Mouse (Mus musculus) liver, embryonic 16.5 days (tissue): ENCODE results near the gene AL732309.1. TPM values are rescaled to one million over a fixed set of nuclear protein-coding genes. Genes with fewer than 3 reads are reported as not detected.

Experiments used
- ATAC-seq: fragments of 200-750 bp; cut with Nextera tagmentation; 2 replicates; pipeline ENCODE4 v1.8.0; 2017; ENCODE audit warnings: low read depth, mild to moderate bottlenecking, moderate number of reproducible peaks, moderate library complexity
- H3K27ac ChIP-seq: fragments of 300-500 bp; sonication (generic); 2 replicates; pipeline ENCODE4 v1.5.1; 2014; ENCODE audit warnings: mild to moderate bottlenecking, low read length
- H3K27me3 ChIP-seq: fragments of 300-500 bp; sonication (generic); 2 replicates; pipeline ENCODE4 v1.6.1; 2014; ENCODE audit warnings: low read depth, low read length, mixed read lengths; ENCODE audit not compliant: control insufficient read depth, insufficient read depth
- H3K36me3 ChIP-seq: fragments of 300-500 bp; sonication (generic); 2 replicates; pipeline ENCODE4 v1.6.1; 2014; ENCODE audit warnings: mild to moderate bottlenecking; ENCODE audit not compliant: control insufficient read depth, insufficient read depth
- H3K4me1 ChIP-seq: fragments of 300-500 bp; sonication (generic); 2 replicates; pipeline ENCODE4 v1.6.1; 2014; ENCODE audit warnings: low read depth, low read length, mixed read lengths; ENCODE audit not compliant: control insufficient read depth
- H3K4me2 ChIP-seq: fragments of 300-500 bp; sonication (generic); 2 replicates; pipeline ENCODE4 v1.6.1; 2014; ENCODE audit warnings: low read depth, low read length, mixed read lengths
- H3K4me3 ChIP-seq: fragments of 300-500 bp; sonication (generic); 2 replicates; pipeline ENCODE4 v1.5.1; 2014; ENCODE audit warnings: low read depth, mild to moderate bottlenecking, low read length
- H3K9ac ChIP-seq: fragments of 300-500 bp; sonication (generic); 2 replicates; pipeline ENCODE4 v1.6.1; 2014; ENCODE audit warnings: low read depth, low read length
- H3K9me3 ChIP-seq: fragments of 300-500 bp; sonication (generic); replicated peaks from 2 replicates; pipeline ENCODE4 v1.6.1; 2016; ENCODE audit warnings: low read length; ENCODE audit not compliant: control insufficient read depth
- WGBS: fragments of 180-500 bp; shearing (Covaris S2); extraction: QIAGEN DNeasy Blood & Tissue Kit; methylation state at CpG from one replicate; pipeline ENCODE4 v1.1.7; 2014; ENCODE audit not compliant: insufficient replicate concordance; 5-methylcytosine and 5-hydroxymethylcytosine counted together
- polyA plus RNA-seq: library from polyadenylated mRNA; unstranded; fragments of >200 nt; fragmentation: Nextera tagmentation; extraction: Ambion mirVana; gene quantifications from 2 replicates; pipeline ENCODE4 v1.2.1, GENCODE M21; 2015

AL732309.1 gene
- polyA plus RNA-seq, 1 experiment from 2014 or later = 1.8 TPM

- H3K9me3 ChIP-seq = no peaks in the 10 kb centered on the region
- 84% methylated on average over 4 of the region's 4 CpGs for WGBS
Measured at GRCm38 (mm10) chr2:25227406-25227805, 19.3 kb downstream of the AL732309.1 start.

GRCm38 (mm10) chr2:25226864-25227263, 19.8 kb downstream of the AL732309.1 start:
- Histone ChIP-seq H3K4me1 (peaks cover 23% of the 10 kb centered on the region), H3K9ac (no peak overlapping the region; the same call in 1 of the 2 replicates), H3K4me3 (no peak overlapping the region), H3K36me3 (peaks cover 12% of the 10 kb centered on the region), H3K27ac (no peak overlapping the region; the same call in 1 of the 2 replicates), H3K27me3 (no peaks in the 10 kb centered on the region), H3K4me2 (no peak overlapping the region), H3K9me3 (no peaks in the 10 kb centered on the region)
- 85% methylated on average over 5 of the region's 5 CpGs for WGBS
- no peak for ATAC-seq

More at GRCm38 (mm10) chr2:25227406-25227805, 19.3 kb downstream of the AL732309.1 start:
- H3K27me3 ChIP-seq = no peaks in the 10 kb centered on the region
- H3K36me3 ChIP-seq = peaks cover 8% of the 10 kb centered on the region; the same call in 1 of the 2 replicates
- no peak overlapping the region for H3K27ac ChIP-seq
- no peak overlapping the region for H3K4me2 ChIP-seq
- H3K4me1 ChIP-seq = peaks cover 22% of the 10 kb centered on the region
- H3K4me3 ChIP-seq = no peak overlapping the region
- H3K9ac ChIP-seq = no peak overlapping the region
- no peak for ATAC-seq

DNA sequence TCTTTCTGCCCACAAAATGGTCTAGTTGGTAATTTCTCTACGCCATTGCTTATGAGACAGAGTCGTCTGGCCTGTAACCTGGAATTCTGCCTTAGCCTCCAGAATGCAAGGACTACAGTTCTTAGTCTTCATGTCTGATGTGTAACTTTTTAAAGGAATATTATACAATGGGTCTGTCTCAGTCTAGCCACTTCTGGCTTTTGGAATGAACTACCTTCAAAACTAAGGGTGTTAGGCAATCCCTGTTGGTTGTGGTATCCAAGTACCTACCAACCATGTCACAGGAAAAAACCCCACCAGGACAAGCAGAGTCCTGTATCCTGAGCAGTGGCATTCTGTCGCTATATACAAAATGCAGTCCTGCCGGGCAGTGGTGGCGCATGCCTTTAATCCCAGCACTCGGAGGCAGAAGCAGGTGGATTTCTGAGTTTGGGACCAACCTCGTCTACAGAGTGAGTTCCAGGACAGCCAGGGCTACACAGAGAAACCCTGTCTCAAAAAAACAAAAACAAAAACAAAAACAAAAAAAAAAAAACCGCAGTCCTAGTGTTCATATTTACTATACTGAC, 20.8 kb downstream of the AL732309.1 start:
- peak overlapping the region; percentile 73 for H3K4me2 ChIP-seq
- 80% methylated on average over 8 of the region's 8 CpGs for WGBS
- H3K36me3 ChIP-seq = peaks cover 18% of the 10 kb centered on the region
- no peak for ATAC-seq
- H3K4me3 ChIP-seq = peak overlapping the region; percentile 78
- H3K9me3 ChIP-seq = no peaks in the 10 kb centered on the region
- H3K27ac ChIP-seq = peak overlapping the region; percentile 99
- no peaks in the 10 kb centered on the region for H3K27me3 ChIP-seq
- peak overlapping the region; percentile 83 for H3K9ac ChIP-seq
- H3K4me1 ChIP-seq = peaks cover 29% of the 10 kb centered on the region

- H3K9ac ChIP-seq = peak overlapping the region; percentile 83
- H3K4me3 ChIP-seq = peak overlapping the region; percentile 81
- H3K4me1 ChIP-seq = peaks cover 29% of the 10 kb centered on the region
- H3K27ac ChIP-seq = peak overlapping the region; percentile 99
- WGBS = 2% methylated on average over 41 of the region's 41 CpGs
- ATAC-seq = peak; percentile 89
- H3K36me3 ChIP-seq = peaks cover 18% of the 10 kb centered on the region
- H3K9me3 ChIP-seq = no peaks in the 10 kb centered on the region
- no peaks in the 10 kb centered on the region for H3K27me3 ChIP-seq
- H3K4me2 ChIP-seq = peak overlapping the region; percentile 73
Measured at GRCm38 (mm10) chr2:25224766-25225752, 21.6 kb downstream of the AL732309.1 start.

DNA sequence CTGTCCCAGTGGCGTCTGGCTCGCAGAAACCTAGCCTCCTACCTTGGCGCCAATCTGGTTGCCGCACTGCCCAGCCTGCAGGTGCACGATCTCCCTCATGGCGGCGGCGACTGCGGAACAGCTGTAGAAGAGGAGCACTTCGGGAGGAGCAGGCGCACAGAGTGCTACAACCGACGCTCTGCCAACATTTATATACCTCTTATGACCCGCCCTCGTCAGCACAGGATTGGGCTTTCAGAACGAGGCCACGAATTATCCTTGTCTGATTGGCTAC, 22.2 kb downstream of the AL732309.1 start, which contains the start of gene Tubb4b:
Gene Tubb4b (minus strand): TSS at position 211 of the 274 bp plus-strand sequence.
- peaks cover 18% of the 10 kb centered on the region for H3K36me3 ChIP-seq
- H3K4me3 ChIP-seq = peak within 1 kb of the TSS; percentile 81
- peaks cover 29% of the 10 kb centered on the region for H3K4me1 ChIP-seq
- peak within 1 kb of the TSS; percentile 100 for H3K27ac ChIP-seq
- WGBS = 0% methylated on average over 17 of the region's 17 CpGs
- no peaks in the 10 kb centered on the region for H3K9me3 ChIP-seq
- H3K9ac ChIP-seq = peak within 1 kb of the TSS; percentile 93
- no peak for ATAC-seq
- no peaks in the 10 kb centered on the region for H3K27me3 ChIP-seq
- H3K4me2 ChIP-seq = peak within 1 kb of the TSS; percentile 73

GRCm38 (mm10) chr2:25223681-25224491, 22.8 kb downstream of the AL732309.1 start:
- H3K4me1 ChIP-seq = peaks cover 27% of the 10 kb centered on the region
- H3K4me2 ChIP-seq = peak overlapping the region; percentile 71
- H3K9ac ChIP-seq = peak overlapping the region; percentile 93
- peaks cover 18% of the 10 kb centered on the region for H3K36me3 ChIP-seq
- H3K27me3 ChIP-seq = no peaks in the 10 kb centered on the region
- ATAC-seq = peak; percentile 75
- H3K27ac ChIP-seq = peak overlapping the region; percentile 100
- H3K4me3 ChIP-seq = peak overlapping the region; percentile 81
- H3K9me3 ChIP-seq = no peaks in the 10 kb centered on the region
- under 1% methylated on average over 52 of the region's 53 CpGs for WGBS

GRCm38 (mm10) chr2:25221331-25221772, 25.3 kb downstream of the AL732309.1 start:
- Histone ChIP-seq H3K9ac (no peak overlapping the region), H3K9me3 (no peaks in the 10 kb centered on the region), H3K4me1 (peaks cover 18% of the 10 kb centered on the region), H3K27ac (no peak overlapping the region), H3K4me2 (no peak overlapping the region), H3K27me3 (no peaks in the 10 kb centered on the region), H3K36me3 (peaks cover 18% of the 10 kb centered on the region), H3K4me3 (peak overlapping the region; percentile 10; the same call in 1 of the 2 replicates)
- 67% methylated on average over 5 of the region's 5 CpGs for WGBS
- ATAC-seq = no peak

- ATAC-seq = no peak
- peaks cover 14% of the 10 kb centered on the region for H3K36me3 ChIP-seq
- no peak within 1 kb of the TSS for H3K4me2 ChIP-seq
- peaks cover 12% of the 10 kb centered on the region for H3K4me1 ChIP-seq
- no peaks in the 10 kb centered on the region for H3K9me3 ChIP-seq
- H3K27ac ChIP-seq = no peak within 1 kb of the TSS
- no peaks in the 10 kb centered on the region for H3K27me3 ChIP-seq
- H3K9ac ChIP-seq = no peak within 1 kb of the TSS
- no peak within 1 kb of the TSS for H3K4me3 ChIP-seq
Measured at GRCm38 (mm10) chr2:25218445-25218844, 28.2 kb downstream of the AL732309.1 start, which contains the start of gene Fam166a. TSS of gene Fam166a (plus strand) at chr2:25218745.
